In genomic region chr12:4208405-4209133, GRCm38 (mm10) we compare ENCODE assay signal across 7 mouse cellular contexts. TPM values are rescaled to one million over a fixed set of nuclear protein-coding genes. Genes with fewer than 3 reads are reported as not detected.
DNase-seq lines count a peak whose midpoint lies in the region; ATAC-seq and TF ChIP-seq lines count a peak whose summit lies in the region.

No protein-coding gene starts in this region.

- DNase-seq in thymus, adult 2 months: peak; percentile 52
- no peak for DNase-seq in thymus, adult 18-20 months
- peak; percentile 65 to 76 for DNase-seq in adrenal gland, postnatal 36 days
- DNase-seq in frontal cortex, adult 2 months (ENCODE audit: extremely low spot score in 1 of 2, low spot score in 1 of 2): peak; percentile 56 to 85
- peak; percentile 81 for DNase-seq in kidney, postnatal 10 days
- peak; percentile 79 for DNase-seq in lung, embryonic 14.5 days
- DNase-seq in right cerebral cortex, postnatal 25 days: peak; percentile 57

- H3K27ac ChIP-seq in thymus, adult 2 months (ENCODE audit: control insufficient read depth, insufficient read depth, low read length): no peak overlapping the region
- H3K27ac ChIP-seq in lung, embryonic 14.5 days (ENCODE audit: low read depth): no peak overlapping the region

- no peak overlapping the region for H3K9ac ChIP-seq in lung, embryonic 14.5 days

- no peak overlapping the region for H3K4me3 ChIP-seq in thymus, adult 2 months (ENCODE audit: control insufficient read depth, insufficient read depth, low read length)
- H3K4me3 ChIP-seq in lung, embryonic 14.5 days (ENCODE audit: low read depth, low read length): no peak overlapping the region

- peak; percentile 47 for ATAC-seq in lung, embryonic 14.5 days (ENCODE audit: insufficient read depth)

- peaks cover 15% of the 10 kb centered on the region; the same call in 1 of the 2 replicates for H3K36me3 ChIP-seq in thymus, adult 2 months (ENCODE audit: control insufficient read depth, insufficient read depth, low read length)
- peaks cover 76% of the 10 kb centered on the region for H3K36me3 ChIP-seq in lung, embryonic 14.5 days (ENCODE audit: insufficient read depth)

- WGBS in thymus, adult 2 months: 71% methylated on average over 15 of the region's 15 CpGs
- 82% methylated on average over 15 of the region's 15 CpGs for WGBS in lung, embryonic 14.5 days

- no peaks in the 10 kb centered on the region for H3K4me1 ChIP-seq in thymus, adult 2 months (replicated peaks; ENCODE audit: control insufficient read depth, insufficient read depth, low read length)
- no peaks in the 10 kb centered on the region for H3K4me1 ChIP-seq in lung, embryonic 14.5 days (ENCODE audit: insufficient read depth)

- H3K27me3 ChIP-seq in thymus, adult 2 months (ENCODE audit: control insufficient read depth, insufficient read depth, low read length): no peaks in the 10 kb centered on the region
- H3K27me3 ChIP-seq in lung, embryonic 14.5 days (ENCODE audit: insufficient read depth, low read length): no peaks in the 10 kb centered on the region

- H3K4me2 ChIP-seq in lung, embryonic 14.5 days: no peak overlapping the region

- TF ChIP-seq CTCF in thymus, adult 2 months (IDR thresholded peaks at IDR 0.05; ENCODE audit: borderline replicate concordance, control insufficient read depth, extremely low read depth, insufficient read depth, low read length, poor library complexity): no peak
- TF ChIP-seq CTCF in lung, embryonic 14.5 days (IDR thresholded peaks at IDR 0.05; ENCODE audit: low read depth): peak; percentile 73

- no peak for TF ChIP-seq POLR2A in thymus, adult 2 months (IDR thresholded peaks at IDR 0.05; ENCODE audit: control insufficient read depth, extremely low read depth, insufficient read depth, low read length, poor library complexity)

- H3K9me3 ChIP-seq in lung, embryonic 14.5 days (ENCODE audit: low read depth, low read length): no peaks in the 10 kb centered on the region

RNA-seq across cellular contexts. Expression of gene Ptrhd1, which starts 25.3 kb away (rescaled TPM):
- 5.5 and 6.2 TPM in 2 replicates for polyA plus RNA-seq in thymus, adult 2 months (2012; rRNA removed)
- 1 to 10 TPM; 7.3 to 8.3 TPM for total RNA-seq in adrenal gland, postnatal 36 days (2021)
- 6.7 and 6.8 TPM in 2 replicates for polyA plus RNA-seq in frontal cortex, adult 2 months (2012; rRNA removed)
- 6.6 and 7.6 TPM in 2 replicates for polyA plus RNA-seq in lung, embryonic 14.5 days (2014; fragmentation: Nextera tagmentation; extraction: Ambion mirVana)

RNA-seq across cellular contexts. Expression of gene Cenpo, which starts 25.5 kb away (rescaled TPM):
- 30.9 and 33.8 TPM in 2 replicates for polyA plus RNA-seq in thymus, adult 2 months (2012; rRNA removed)
- 1 to 10 TPM; 8.1 to 8.7 TPM for total RNA-seq in adrenal gland, postnatal 36 days (2021)
- polyA plus RNA-seq in frontal cortex, adult 2 months (2012; rRNA removed): 6.2 and 6.7 TPM in 2 replicates
- polyA plus RNA-seq in lung, embryonic 14.5 days (2014; fragmentation: Nextera tagmentation; extraction: Ambion mirVana): 17.8 and 19.5 TPM in 2 replicates

Comparison
In these comparisons a context has a peak if more than half of its experiments do, and no peak if none do; other contexts are left out.
1. DNase-seq: peak in thymus, adult 2 months (single experiment), adrenal gland, postnatal 36 days (2 of 2), frontal cortex, adult 2 months (2 of 2), kidney, postnatal 10 days (single experiment), lung, embryonic 14.5 days (single experiment) and right cerebral cortex, postnatal 25 days (single experiment); none in thymus, adult 18-20 months (0 of 2).